Mouse (Mus musculus) stomach, postnatal 0 days (tissue): ENCODE measurements around the gene Dhh. TPM values are rescaled to one million over a fixed set of nuclear protein-coding genes. Genes with fewer than 3 reads are reported as not detected.
A peak's percentile ranks its signal among the peaks of the same experiment; 100 is the strongest.

Experiments used
- ATAC-seq: fragments of 200-750 bp; cut with Nextera tagmentation; 2 replicates; pipeline ENCODE4 v1.8.0; 2017; ENCODE audit not compliant: low FRiP score, low TSS enrichment
- DNase-seq: peaks from one replicate; pipeline ENCODE4 v3.0.0-alpha.2; 2016; ENCODE audit warnings: low spot score
- H3K27ac ChIP-seq: fragments of 300-500 bp; sonication (generic); replicated peaks from 2 replicates; pipeline ENCODE4 v1.5.1; 2014; ENCODE audit warnings: mild to moderate bottlenecking, control low read depth
- H3K27me3 ChIP-seq: fragments of 300-500 bp; sonication (generic); 2 replicates; pipeline ENCODE4 v1.6.1; 2014; ENCODE audit warnings: low read length; ENCODE audit not compliant: control insufficient read depth, insufficient read depth
- H3K36me3 ChIP-seq: fragments of 300-500 bp; sonication (generic); 2 replicates; pipeline ENCODE4 v1.6.1; 2014; ENCODE audit warnings: low read length, mixed read lengths; ENCODE audit not compliant: control insufficient read depth, insufficient read depth
- H3K4me1 ChIP-seq: fragments of 300-500 bp; sonication (generic); replicated peaks from 2 replicates; pipeline ENCODE4 v1.6.1; 2014; ENCODE audit warnings: antibody characterized with exemption; ENCODE audit not compliant: control insufficient read depth, insufficient read depth
- H3K4me2 ChIP-seq: fragments of 300-500 bp; sonication (generic); replicated peaks from 2 replicates; pipeline ENCODE4 v1.6.1; 2014; ENCODE audit warnings: low read depth, mild to moderate bottlenecking, control low read depth, moderate library complexity
- H3K4me3 ChIP-seq: fragments of 300-500 bp; sonication (generic); 2 replicates; pipeline ENCODE4 v1.5.1; 2014; ENCODE audit warnings: low read depth, low read length, control low read depth
- H3K9ac ChIP-seq: fragments of 300-500 bp; sonication (generic); 2 replicates; pipeline ENCODE4 v1.6.1; 2014; ENCODE audit warnings: mild to moderate bottlenecking, low read length, control low read depth, mixed read lengths
- H3K9me3 ChIP-seq: fragments of 300-500 bp; sonication (generic); 2 replicates; pipeline ENCODE4 v1.6.1; 2016; ENCODE audit warnings: low read length; ENCODE audit not compliant: control insufficient read depth
- CTCF ChIP-seq: IDR thresholded peaks from 2 replicates; pipeline ENCODE4 v1.5.1; 2016; ENCODE audit warnings: antibody characterized with exemption, low read depth, mild to moderate bottlenecking, moderate library complexity
- EP300 ChIP-seq: optimal IDR thresholded peaks from 2 replicates; pipeline ENCODE3; 2016; ENCODE audit warnings: antibody characterized with exemption
- WGBS: fragments of 180-500 bp; shearing (Covaris S2); extraction: QIAGEN DNeasy Blood & Tissue Kit; methylation state at CpG from one replicate; pipeline ENCODE4 v1.1.7; 2014; 5-methylcytosine and 5-hydroxymethylcytosine counted together
- polyA plus RNA-seq: library from polyadenylated mRNA; unstranded; fragments of >200 nt; fragmentation: Nextera tagmentation; extraction: Ambion mirVana; gene quantifications from 2 replicates; pipeline ENCODE4 v1.2.1, GENCODE M21; 2015

Dhh gene
- polyA plus RNA-seq, 1 experiment from 2014 or later = 0.89 TPM

GRCm38 (mm10) chr15:98883661-98884060, 14.7 kb downstream of the Dhh start:
- ATAC-seq (no peak), DNase-seq (no peak)
- TF ChIP-seq CTCF (no peak), EP300 (no peak)
- no peaks in the 10 kb centered on the region for H3K9me3 ChIP-seq
- H3K27me3 ChIP-seq = no peaks in the 10 kb centered on the region
- no peak overlapping the region for H3K27ac ChIP-seq
- no peak overlapping the region for H3K4me2 ChIP-seq
- no peaks in the 10 kb centered on the region for H3K36me3 ChIP-seq
- H3K4me1 ChIP-seq = 0 out of 2 replicates have a peak, but pooled peaks cover 3% of the 10 kb centered on the region
- no peak overlapping the region for H3K9ac ChIP-seq
- H3K4me3 ChIP-seq = no peak overlapping the region

GRCm38 (mm10) chr15:98881656-98882008, 16.7 kb downstream of the Dhh start:
- DNase-seq = no peak
- Histone ChIP-seq H3K9ac (no peak overlapping the region), H3K36me3 (no peaks in the 10 kb centered on the region), H3K4me2 (peak overlapping the region; percentile 76), H3K27me3 (no peaks in the 10 kb centered on the region), H3K4me1 (0 out of 2 replicates have a peak, but pooled peaks cover 3% of the 10 kb centered on the region), H3K4me3 (peak overlapping the region; percentile 60), H3K9me3 (no peaks in the 10 kb centered on the region), H3K27ac (no peak overlapping the region)
- WGBS = 5% methylated on average over 5 of the region's 5 CpGs
- TF ChIP-seq CTCF (no peak), EP300 (no peak)
- 0 out of 2 replicates have a peak, but pooled peaks have one; percentile 1 for ATAC-seq

GRCm38 (mm10) chr15:98880978-98881655, 17.2 kb downstream of the Dhh start:
- ATAC-seq (peak; percentile 96), DNase-seq (peak; percentile 97)
- H3K4me2 ChIP-seq = peak overlapping the region; percentile 76
- no peaks in the 10 kb centered on the region for H3K9me3 ChIP-seq
- H3K36me3 ChIP-seq = no peaks in the 10 kb centered on the region
- under 1% methylated on average over 42 of the region's 48 CpGs for WGBS
- peak overlapping the region; percentile 60 for H3K4me3 ChIP-seq
- peak overlapping the region; percentile 78 for H3K27ac ChIP-seq
- H3K4me1 ChIP-seq = 0 out of 2 replicates have a peak, but pooled peaks cover 3% of the 10 kb centered on the region
- TF ChIP-seq EP300 = no peak
- peak; percentile 58 for TF ChIP-seq CTCF
- no peaks in the 10 kb centered on the region for H3K27me3 ChIP-seq
- peak overlapping the region; percentile 66 for H3K9ac ChIP-seq

GRCm38 (mm10) chr15:98877331-98877730, 21.0 kb downstream of the Dhh start:
- TF ChIP-seq CTCF (peak; percentile 89), EP300 (no peak)
- no peaks in the 10 kb centered on the region for H3K9me3 ChIP-seq

GRCm38 (mm10) chr15:98871916-98872888, 26.1 kb downstream of the Dhh start:
- Histone ChIP-seq H3K4me2 (peak overlapping the region; percentile 94), H3K4me3 (peak overlapping the region; percentile 100), H3K4me1 (peaks cover 16% of the 10 kb centered on the region), H3K27me3 (no peaks in the 10 kb centered on the region), H3K9me3 (no peaks in the 10 kb centered on the region), H3K9ac (peak overlapping the region; percentile 99), H3K27ac (peak overlapping the region; percentile 98), H3K36me3 (no peaks in the 10 kb centered on the region)
- WGBS = 1% methylated on average over 50 of the region's 51 CpGs
- TF ChIP-seq CTCF (no peak; the same call in 1 of the 2 replicates), EP300 (no peak)
- peak; percentile 93 for DNase-seq
- peak; percentile 85 for ATAC-seq

More at GRCm38 (mm10) chr15:98877331-98877730, 21.0 kb downstream of the Dhh start:
- H3K4me1 ChIP-seq = 0 out of 2 replicates have a peak, but pooled peaks cover 3% of the 10 kb centered on the region
- no peak overlapping the region for H3K4me2 ChIP-seq
- no peak overlapping the region for H3K4me3 ChIP-seq
- H3K27ac ChIP-seq = no peak overlapping the region
- WGBS = 11% methylated on average over 3 of the region's 3 CpGs
- ATAC-seq (no peak), DNase-seq (peak; percentile 49)
- no peak overlapping the region for H3K9ac ChIP-seq
- no peaks in the 10 kb centered on the region for H3K36me3 ChIP-seq
- no peaks in the 10 kb centered on the region for H3K27me3 ChIP-seq
